Mouse (Mus musculus) brain, embryonic 14.5 days (tissue): Measurements from ENCODE around the gene Adh4.

Source experiments
- CTCF ChIP-seq: fragments of 200-500 bp; IDR thresholded peaks from 2 replicates; pipeline ENCODE4 v1.5.1; 2012; ENCODE audit warnings: inconsistent platforms, mild to moderate bottlenecking, moderate library complexity, borderline replicate concordance; ENCODE audit not compliant: insufficient read depth, insufficient read length; ENCODE audit errors: extremely low read depth
- POLR2A ChIP-seq: fragments of 200-500 bp; IDR thresholded peaks from 2 replicates; pipeline ENCODE4 v1.6.1; 2012; ENCODE audit warnings: mild to moderate bottlenecking, inconsistent platforms, borderline replicate concordance; ENCODE audit not compliant: poor library complexity, insufficient read depth, insufficient read length, severe bottlenecking; ENCODE audit errors: extremely low read depth

- TF ChIP-seq CTCF (no peak), POLR2A (no peak)
Measured at GRCm38 (mm10) chr3:138409585-138409984, 5.7 kb upstream of the Adh4 start.
